Mouse (Mus musculus) retina, postnatal 7 days (tissue): ENCODE results near the gene Rgs9bp.
"Not testable (repeated sequence)": the region's sequence is repeated elsewhere in the genome, so short reads cannot be mapped to it uniquely, and the experiment has no call there.

Source experiments
- DNase-seq: peaks from one replicate; pipeline ENCODE4 v3.0.0-alpha.2; 2012; ENCODE audit warnings: low read depth, low spot score

The Rgs9bp gene

GRCm38 (mm10) chr7:35530544-35530943, 54.8 kb downstream of the Rgs9bp start:
- DNase-seq = not testable (repeated sequence)

DNA sequence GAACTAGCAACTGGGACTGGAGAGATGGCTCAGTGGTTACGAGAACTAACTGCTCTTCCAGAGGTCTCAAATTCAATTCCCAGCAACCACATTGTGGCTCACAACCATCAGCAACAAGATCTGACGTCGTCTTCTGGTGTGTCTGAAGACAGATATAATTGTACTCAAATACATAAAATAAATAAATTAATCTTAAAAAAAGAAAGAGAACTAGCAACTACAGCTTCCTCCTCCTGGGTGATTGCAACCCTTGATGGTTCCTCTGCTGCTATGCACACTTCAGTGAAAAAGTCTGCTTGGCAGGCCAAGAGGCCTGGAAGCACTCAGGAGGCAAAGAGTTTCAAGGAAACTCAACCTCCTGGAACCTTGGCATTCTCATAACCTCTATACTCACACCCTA, 55.4 kb downstream of the Rgs9bp start:
- no peak for DNase-seq
